Mouse (Mus musculus) myocyte (in vitro differentiated cells): Measurements from ENCODE around the gene Ascc1. TPM values are rescaled to one million over a fixed set of nuclear protein-coding genes. Genes with fewer than 3 reads are reported as not detected.

ENCODE experiments used
- H3K27me3 ChIP-seq: one replicate; pipeline ENCODE4 v1.6.1; 2011; ENCODE audit not compliant: control insufficient read depth, insufficient read depth, insufficient read length
- H3K36me3 ChIP-seq: one replicate; pipeline ENCODE4 v1.6.1; 2011; ENCODE audit not compliant: control insufficient read depth, insufficient read depth
- H3K4me2 ChIP-seq: one replicate; pipeline ENCODE4 v1.6.1; 2011; ENCODE audit warnings: low read depth, control low read depth
- H3K4me3 ChIP-seq: one replicate; pipeline ENCODE4 v1.5.1; 2011; ENCODE audit warnings: mild to moderate bottlenecking, control low read depth, moderate library complexity
- H3K79me2 ChIP-seq: one replicate; pipeline ENCODE4 v1.6.1; 2011; ENCODE audit not compliant: control insufficient read depth, insufficient read depth
- H3ac ChIP-seq: one replicate; pipeline ENCODE4 v1.6.1; 2011; ENCODE audit not compliant: control insufficient read depth, insufficient read length
- CEBPB ChIP-seq: IDR thresholded peaks from 2 replicates; pipeline ENCODE4 v1.6.1; 2011; ENCODE audit warnings: mild to moderate bottlenecking, moderate library complexity; ENCODE audit not compliant: poor library complexity, insufficient read depth, severe bottlenecking
- E2F4 ChIP-seq: IDR thresholded peaks from one replicate; pipeline ENCODE4 v1.6.1; 2011; ENCODE audit warnings: mild to moderate bottlenecking, control low read depth, moderate library complexity; ENCODE audit not compliant: insufficient read depth
- MAX ChIP-seq: IDR thresholded peaks from one replicate; pipeline ENCODE4 v1.6.1; 2011; ENCODE audit warnings: low read depth, mild to moderate bottlenecking, control low read depth
- MYOD1 ChIP-seq, 3 experiments: IDR thresholded peaks; one replicate each; pipeline ENCODE4 v1.6.1; 2011; ENCODE audit warnings: control low read depth in 2 of 3, low read depth in 2 of 3, mild to moderate bottlenecking in 2 of 3, moderate library complexity in 1 of 3; ENCODE audit not compliant: insufficient read length in 2 of 3, control insufficient read depth in 1 of 3
- MYOG ChIP-seq, 3 experiments: IDR thresholded peaks; one replicate each; pipeline ENCODE4 v1.6.1; 2011; ENCODE audit warnings: control low read depth in 2 of 3, low read depth in 2 of 3, mild to moderate bottlenecking in 2 of 3; ENCODE audit not compliant: insufficient read length in 2 of 3, control insufficient read depth in 1 of 3, insufficient read depth in 1 of 3
- POLR2A ChIP-seq: IDR thresholded peaks from one replicate; pipeline ENCODE4 v1.6.1; 2011; ENCODE audit warnings: low read depth, mild to moderate bottlenecking, control low read depth, moderate library complexity; ENCODE audit not compliant: insufficient read length
- POLR2AphosphoS2 ChIP-seq: IDR thresholded peaks from one replicate; pipeline ENCODE4 v1.6.1; 2011; ENCODE audit warnings: low read depth, control low read depth; ENCODE audit not compliant: insufficient read length
- REST ChIP-seq: IDR thresholded peaks from one replicate; pipeline ENCODE4 v1.6.1; 2011; ENCODE audit warnings: mild to moderate bottlenecking, control low read depth, moderate library complexity; ENCODE audit not compliant: insufficient read depth, insufficient read length
- SRF ChIP-seq: IDR thresholded peaks from one replicate; pipeline ENCODE4 v1.6.1; 2011; ENCODE audit warnings: low read depth; ENCODE audit not compliant: control insufficient read depth, insufficient read length
- TCF12 ChIP-seq: IDR thresholded peaks from one replicate; pipeline ENCODE4 v1.6.1; 2011; ENCODE audit warnings: mild to moderate bottlenecking, control low read depth; ENCODE audit not compliant: poor library complexity, insufficient read depth, severe bottlenecking
- TCF3 ChIP-seq: IDR thresholded peaks from one replicate; pipeline ENCODE4 v1.6.1; 2011; ENCODE audit warnings: low read depth, control low read depth; ENCODE audit not compliant: insufficient read length
- USF1 ChIP-seq: IDR thresholded peaks from one replicate; pipeline ENCODE4 v1.6.1; 2011; ENCODE audit warnings: low read depth, mild to moderate bottlenecking, control low read depth, moderate library complexity
- polyA plus RNA-seq: library from polyadenylated mRNA; unstranded; fragments of >200 nt; fragmentation: generic; extraction: Trizol; gene quantifications from one replicate; pipeline ENCODE4 v1.2.1, GENCODE M21; 2012; ENCODE audit warnings: missing spikeins

Ascc1 gene
- polyA plus RNA-seq, 1 experiment, result 36.7 TPM

- H3K36me3 ChIP-seq, result no peaks in the 10 kb centered on the region
- no peaks in the 10 kb centered on the region for H3K79me2 ChIP-seq
- no peaks in the 10 kb centered on the region for H3K27me3 ChIP-seq
- H3K4me3 ChIP-seq, result no peak overlapping the region
- TF ChIP-seq REST (no peak), POLR2A (no peak), MYOG (IDR thresholded peaks at IDR 0.05; ENCODE audit: control insufficient read depth in 1 of 3, insufficient read depth in 1 of 3, insufficient read length in 2 of 3, low read depth in 2 of 3) (no peak), MYOD1 (IDR thresholded peaks at IDR 0.05; ENCODE audit: control insufficient read depth in 1 of 3, insufficient read length in 2 of 3, low read depth in 2 of 3) (no peak)
- no peak overlapping the region for H3ac ChIP-seq
- H3K4me2 ChIP-seq, result peak overlapping the region; percentile 30
Measured at GRCm38 (mm10) chr10:60095558-60095957, 93.0 kb downstream of the Ascc1 start.

- H3K4me3 ChIP-seq, result no peak overlapping the region
- TF ChIP-seq POLR2A, result no peak
- TF ChIP-seq REST, result no peak
- TF ChIP-seq MYOD1 (IDR thresholded peaks at IDR 0.05; ENCODE audit: control insufficient read depth in 1 of 3, insufficient read length in 2 of 3, low read depth in 2 of 3), result no peak
- no peak for TF ChIP-seq TCF12
- TF ChIP-seq TCF3, result no peak
- TF ChIP-seq MYOG (IDR thresholded peaks at IDR 0.05; ENCODE audit: control insufficient read depth in 1 of 3, insufficient read depth in 1 of 3, insufficient read length in 2 of 3, low read depth in 2 of 3), result no peak
- TF ChIP-seq E2F4, result no peak
- TF ChIP-seq SRF, result no peak
- no peak for TF ChIP-seq POLR2AphosphoS2
- no peak for TF ChIP-seq CEBPB
- no peak for TF ChIP-seq MAX
- TF ChIP-seq USF1, result no peak
- no peak overlapping the region for H3ac ChIP-seq
- no peaks in the 10 kb centered on the region for H3K79me2 ChIP-seq
- H3K36me3 ChIP-seq, result no peaks in the 10 kb centered on the region
- H3K4me2 ChIP-seq, result peak overlapping the region; percentile 30
- no peaks in the 10 kb centered on the region for H3K27me3 ChIP-seq
Measured at GRCm38 (mm10) chr10:60096302-60096701, 93.7 kb downstream of the Ascc1 start.

GRCm38 (mm10) chr10:60097146-60097545 is 94.5 kb downstream of the Ascc1 start:
- H3K79me2 ChIP-seq, result no peaks in the 10 kb centered on the region
- no peak for TF ChIP-seq CEBPB
- no peak for TF ChIP-seq MYOG (IDR thresholded peaks at IDR 0.05; ENCODE audit: control insufficient read depth in 1 of 3, insufficient read depth in 1 of 3, insufficient read length in 2 of 3, low read depth in 2 of 3)
- TF ChIP-seq TCF12, result no peak
- no peak for TF ChIP-seq TCF3
- H3ac ChIP-seq, result no peak overlapping the region
- H3K4me2 ChIP-seq, result no peak overlapping the region
- no peaks in the 10 kb centered on the region for H3K27me3 ChIP-seq
- H3K4me3 ChIP-seq, result no peak overlapping the region
- H3K36me3 ChIP-seq, result no peaks in the 10 kb centered on the region

GRCm38 (mm10) chr10:60097774-60098173 is 95.2 kb downstream of the Ascc1 start:
- no peak for TF ChIP-seq TCF3
- no peak for TF ChIP-seq MYOG (IDR thresholded peaks at IDR 0.05; ENCODE audit: control insufficient read depth in 1 of 3, insufficient read depth in 1 of 3, insufficient read length in 2 of 3, low read depth in 2 of 3)
- no peak for TF ChIP-seq MAX
- no peak for TF ChIP-seq TCF12
- no peak for TF ChIP-seq POLR2AphosphoS2
- TF ChIP-seq MYOD1 (IDR thresholded peaks at IDR 0.05; ENCODE audit: control insufficient read depth in 1 of 3, insufficient read length in 2 of 3, low read depth in 2 of 3), result no peak
- no peak for TF ChIP-seq POLR2A
- TF ChIP-seq E2F4, result no peak
- TF ChIP-seq CEBPB, result no peak
- no peak for TF ChIP-seq USF1
- Histone ChIP-seq H3ac (no peak overlapping the region), H3K4me2 (no peak overlapping the region), H3K36me3 (no peaks in the 10 kb centered on the region), H3K27me3 (no peaks in the 10 kb centered on the region), H3K4me3 (no peak overlapping the region), H3K79me2 (no peaks in the 10 kb centered on the region)

GRCm38 (mm10) chr10:60105391-60106145 is 103.0 kb downstream of the Ascc1 start:
- Histone ChIP-seq H3K79me2 (no peaks in the 10 kb centered on the region), H3K36me3 (no peaks in the 10 kb centered on the region), H3K27me3 (no peaks in the 10 kb centered on the region), H3K4me3 (peak overlapping the region; percentile 26), H3ac (peak overlapping the region; percentile 21), H3K4me2 (no peak overlapping the region)
- peak in 1 of 3 experiments; percentile 21 for TF ChIP-seq MYOD1 (IDR thresholded peaks at IDR 0.05; ENCODE audit: control insufficient read depth in 1 of 3, insufficient read length in 2 of 3, low read depth in 2 of 3)
- TF ChIP-seq SRF, result no peak
